Mouse (Mus musculus) ES-E14 (cell line): ENCODE measurements at regions not wholly inside any gene's neighbourhood (a gene's known extent, or its start where the extent isn't known, plus 50 kb on each side); places are given as distances from the start of the nearest gene placed in this dataset.

Experiments used
- CHD2 ChIP-seq: IDR thresholded peaks from 2 replicates; pipeline ENCODE4 v1.6.1; 2014; ENCODE audit warnings: mild to moderate bottlenecking, low read depth, low read length, inconsistent platforms
- HCFC1 ChIP-seq: IDR thresholded peaks from 2 replicates; pipeline ENCODE4 v1.6.1; 2012; ENCODE audit warnings: low read length, inconsistent platforms, borderline replicate concordance; ENCODE audit not compliant: insufficient read depth
- ZC3H11A ChIP-seq: IDR thresholded peaks from 2 replicates; pipeline ENCODE4 v1.6.1; 2012; ENCODE audit warnings: low read depth, mild to moderate bottlenecking, inconsistent platforms, low read length, borderline replicate concordance

DNA sequence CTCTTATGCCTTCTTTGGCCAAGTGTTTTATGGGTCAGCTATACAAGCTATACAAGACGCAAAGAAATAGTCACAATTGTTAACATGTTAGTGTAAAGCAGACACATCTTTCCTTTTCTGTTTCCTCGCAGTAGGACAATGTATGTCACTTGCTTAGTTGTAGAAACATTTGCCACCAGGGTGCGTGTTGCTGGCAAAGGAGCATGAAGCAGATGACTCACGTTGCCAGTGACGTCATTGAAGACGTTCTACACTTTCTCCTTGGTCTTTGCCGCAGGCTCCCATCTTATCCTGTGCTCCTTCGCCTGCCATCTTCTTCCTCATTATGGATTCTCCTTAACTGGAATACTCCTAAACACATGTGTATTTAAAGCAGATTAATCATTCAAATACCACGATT, 188.5 kb upstream of the Adra1b start:
- TF ChIP-seq HCFC1 (no peak), CHD2 (no peak), ZC3H11A (no peak)
